Mouse (Mus musculus) T-cell, adult 2 months (primary cell): ENCODE data around the gene Btbd35f5.
"Not testable (repeated sequence)": the region's sequence is repeated elsewhere in the genome, so short reads cannot be mapped to it uniquely, and the experiment has no call there.

Experiments used
- DNase-seq: peaks from one replicate; pipeline ENCODE4 v3.0.0; 2022; ENCODE audit warnings: low spot score

Gene Btbd35f5

GRCm38 (mm10) chrX:32973597-32973996 is at the start of gene Btbd35f5:
Btbd35f5 (plus strand) TSS chrX:32973897.
- not testable (repeated sequence) for DNase-seq

DNA sequence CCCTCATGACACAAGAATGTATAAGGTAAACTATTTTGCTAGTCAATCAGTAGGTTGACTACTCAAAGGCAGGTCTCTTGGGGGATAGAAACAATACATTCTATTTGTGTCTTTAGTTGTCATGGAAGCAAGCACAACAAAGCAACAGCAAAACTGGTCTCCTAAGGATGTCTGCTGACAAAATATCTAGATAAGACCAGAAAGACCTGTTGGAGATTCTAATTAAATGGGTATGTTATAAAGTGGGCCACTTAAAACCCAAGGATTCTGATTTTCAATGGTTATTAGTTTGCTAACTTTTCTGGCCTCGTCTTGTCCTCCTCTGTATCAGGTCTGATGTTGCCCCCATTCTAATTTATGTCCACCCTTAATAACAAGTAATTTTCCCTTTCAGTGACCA is 32.2 kb upstream of the Btbd35f5 start, which contains the start of gene Gm21789:
Gene Gm21789 (plus strand): TSS at position 301 of the 400 bp plus-strand sequence.
- not testable (repeated sequence) for DNase-seq
